ENCODE assay signal across 11 mouse cellular contexts in genomic region chr19:7121252-7121651, GRCm38 (mm10). TPM values are rescaled to one million over a fixed set of nuclear protein-coding genes. Genes with fewer than 3 reads are reported as not detected.
DNase-seq lines count a peak whose midpoint lies in the region; ATAC-seq lines count a peak whose summit lies in the region.
"Had no signal": no experiment of that assay in that cellular context is flagged by ENCODE, and none has a peak within 500 bp of the region (broad histone marks: within the 10 kb centered on the region; RNA-seq: fewer than 3 reads in every experiment).

No protein-coding gene starts in this region.

- 0 out of 2 replicates have a peak, but pooled peaks cover 21% of the 10 kb centered on the region for H3K27me3 ChIP-seq in heart, embryonic 13.5 days (replicated peaks)
- H3K27me3 ChIP-seq in kidney, embryonic 14.5 days (ENCODE audit: control insufficient read depth, insufficient read depth, low read length): peaks cover 15% of the 10 kb centered on the region; the same call in 1 of the 2 replicates

- H3K9me3 ChIP-seq in heart, embryonic 13.5 days: no peaks in the 10 kb centered on the region
- H3K9me3 ChIP-seq in kidney, embryonic 14.5 days (ENCODE audit: control insufficient read depth, low read length): no peaks in the 10 kb centered on the region
- H3K9me3 ChIP-seq: forebrain, embryonic 13.5 days had no signal

- DNase-seq in heart, postnatal 14 days: no peak
- DNase-seq in adipocyte (ENCODE audit: low spot score): peak; percentile 73
- peak; percentile 58 to 77 for DNase-seq in cerebellum, postnatal 10 days
- no peak for DNase-seq in right cerebral cortex, postnatal 36 days (ENCODE audit: low spot score in 2 of 2)
- DNase-seq in spleen, postnatal 4 days (ENCODE audit: low spot score in 2 of 2): no peak
- no peak for DNase-seq in ovary, adult 18-20 months (ENCODE audit: low spot score)
- DNase-seq: retina, postnatal 1 day had no signal

- peak overlapping the region; percentile 42 for H3K9ac ChIP-seq in heart, embryonic 13.5 days
- no peak overlapping the region for H3K9ac ChIP-seq in kidney, embryonic 14.5 days (ENCODE audit: low read depth, low read length)
- H3K9ac ChIP-seq: forebrain, embryonic 13.5 days had no signal

- no peak overlapping the region for H3K4me2 ChIP-seq in heart, embryonic 13.5 days
- H3K4me2 ChIP-seq in kidney, embryonic 14.5 days (replicated peaks; ENCODE audit: low read depth, low read length): no peak overlapping the region
- H3K4me2 ChIP-seq: forebrain, embryonic 13.5 days had no signal

- WGBS in heart, embryonic 13.5 days: 61% methylated on average over 11 of the region's 11 CpGs
- WGBS in kidney, embryonic 14.5 days: 20% methylated on average over 11 of the region's 11 CpGs

- peaks cover 49% of the 10 kb centered on the region for H3K4me1 ChIP-seq in heart, embryonic 13.5 days
- peaks cover 38% of the 10 kb centered on the region for H3K4me1 ChIP-seq in kidney, embryonic 14.5 days (ENCODE audit: control insufficient read depth, insufficient read depth, low read length)

- ATAC-seq in heart, embryonic 13.5 days (ENCODE audit: extremely low read depth, insufficient number of reproducible peaks, low FRiP score, low TSS enrichment): no peak
- ATAC-seq in kidney, embryonic 14.5 days (ENCODE audit: low FRiP score, low TSS enrichment): peak; percentile 79
- ATAC-seq: forebrain, embryonic 13.5 days had no signal

- peak overlapping the region; percentile 98 for H3K27ac ChIP-seq in heart, embryonic 13.5 days (replicated peaks)
- H3K27ac ChIP-seq in kidney, embryonic 14.5 days (ENCODE audit: low read depth, low read length): peak overlapping the region; percentile 47; the same call in 1 of the 2 replicates
- H3K27ac ChIP-seq: forebrain, embryonic 13.5 days; left cerebral cortex, adult 2 months had no signal

- H3K4me3 ChIP-seq in heart, embryonic 13.5 days: no peak overlapping the region
- H3K4me3 ChIP-seq in kidney, embryonic 14.5 days (ENCODE audit: low read length): no peak overlapping the region
- H3K4me3 ChIP-seq: forebrain, embryonic 13.5 days; left cerebral cortex, adult 2 months had no signal

- H3K36me3 ChIP-seq in heart, embryonic 13.5 days: no peaks in the 10 kb centered on the region
- no peaks in the 10 kb centered on the region for H3K36me3 ChIP-seq in kidney, embryonic 14.5 days (ENCODE audit: control insufficient read depth, insufficient read depth, low read length)

- intact Hi-C loops in heart, postnatal 14 days (cut with DNase I): no loop called here

RNA-seq across cellular contexts. Expression of gene Flrt1, which starts 15.7 kb away (rescaled TPM):
- polyA plus RNA-seq in heart, embryonic 13.5 days (2015; fragmentation: Nextera tagmentation; extraction: Ambion mirVana): 1.1 and 1.4 TPM in 2 replicates
- total RNA-seq in heart, postnatal 14 days (2021): 1 to 10 TPM in 1 of 2 experiments, under 1 TPM in 1; 0.98 to 1.0 TPM
- polyA plus RNA-seq in kidney, embryonic 14.5 days (2014; fragmentation: Nextera tagmentation; extraction: Ambion mirVana): 3.0 and 5.5 TPM in 2 replicates

Comparison
In these comparisons a context has a peak if more than half of its experiments do, and no peak if none do; other contexts are left out.
1. DNase-seq: peak in adipocyte (single experiment) and cerebellum, postnatal 10 days (2 of 2); none in heart, postnatal 14 days (0 of 2), right cerebral cortex, postnatal 36 days (0 of 2), spleen, postnatal 4 days (0 of 2) and ovary, adult 18-20 months (single experiment).